20 mouse cellular contexts compared by ENCODE assay signal in the genomic region with DNA sequence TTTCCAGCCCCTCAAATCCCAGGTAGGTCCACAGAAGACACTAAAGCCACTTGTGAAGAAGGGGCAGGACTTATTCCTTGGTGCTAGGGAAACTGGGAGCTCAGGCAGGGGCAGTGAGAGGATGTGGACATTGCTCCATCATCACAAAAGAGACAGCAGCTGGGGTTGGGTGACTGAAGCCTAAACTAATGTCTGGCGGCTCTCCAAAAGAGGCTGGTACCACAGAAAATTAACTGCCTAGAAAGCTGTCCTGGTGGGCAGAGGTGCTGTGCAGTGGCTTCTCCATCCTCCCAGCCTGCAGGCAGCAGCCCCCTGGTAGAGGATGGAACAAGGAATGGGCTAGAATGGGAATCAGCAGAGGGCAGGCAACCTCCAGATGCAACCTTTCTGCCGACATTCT. TPM values are rescaled to one million over a fixed set of nuclear protein-coding genes. Genes with fewer than 3 reads are reported as not detected.
A peak's percentile ranks its signal among the peaks of the same experiment; 100 is the strongest.
DNase-seq lines count a peak whose midpoint lies in the region; ATAC-seq and TF ChIP-seq lines count a peak whose summit lies in the region.
"Had no signal": no experiment of that assay in that cellular context is flagged by ENCODE, and none has a peak within 500 bp of the region (broad histone marks: within the 10 kb centered on the region; RNA-seq: fewer than 3 reads in every experiment).

No protein-coding gene starts in this region.

- no peak for ATAC-seq in hindbrain, embryonic 12.5 days (ENCODE audit: low FRiP score)
- no peak for ATAC-seq in hindbrain, embryonic 14.5 days (ENCODE audit: low FRiP score)
- no peak for ATAC-seq in lung, embryonic 14.5 days (ENCODE audit: insufficient read depth)
- no peak for ATAC-seq in lung, postnatal 0 days
- no peak for ATAC-seq in neural tube, embryonic 13.5 days (ENCODE audit: low read depth)
- ATAC-seq in neural tube, embryonic 15.5 days (ENCODE audit: low FRiP score): no peak
- ATAC-seq: forebrain, postnatal 0 days; intestine, embryonic 15.5 days had no signal

- H3K27me3 ChIP-seq in hindbrain, embryonic 12.5 days: peaks cover 22% of the 10 kb centered on the region; the same call in 1 of the 2 replicates
- no peaks in the 10 kb centered on the region for H3K27me3 ChIP-seq in hindbrain, embryonic 14.5 days (ENCODE audit: control insufficient read depth, insufficient read depth, low read length)
- H3K27me3 ChIP-seq in lung, embryonic 14.5 days (ENCODE audit: insufficient read depth, low read length): peaks cover 15% of the 10 kb centered on the region
- no peaks in the 10 kb centered on the region for H3K27me3 ChIP-seq in lung, postnatal 0 days (replicated peaks; ENCODE audit: insufficient read depth, low read length)
- H3K27me3 ChIP-seq in neural tube, embryonic 13.5 days: peaks cover 44% of the 10 kb centered on the region
- no peaks in the 10 kb centered on the region for H3K27me3 ChIP-seq in neural tube, embryonic 15.5 days (replicated peaks)

- H3K9ac ChIP-seq in hindbrain, embryonic 12.5 days: no peak overlapping the region
- H3K9ac ChIP-seq in hindbrain, embryonic 14.5 days: no peak overlapping the region
- no peak overlapping the region for H3K9ac ChIP-seq in lung, embryonic 14.5 days
- H3K9ac ChIP-seq in lung, postnatal 0 days (replicated peaks; ENCODE audit: low read depth): no peak overlapping the region
- H3K9ac ChIP-seq in neural tube, embryonic 13.5 days: no peak overlapping the region
- H3K9ac ChIP-seq in neural tube, embryonic 15.5 days (replicated peaks): no peak overlapping the region
- H3K9ac ChIP-seq: embryonic facial prominence, embryonic 12.5 days; forebrain, postnatal 0 days; intestine, embryonic 15.5 days had no signal

- no peak overlapping the region for H3K4me3 ChIP-seq in hindbrain, embryonic 12.5 days
- no peak overlapping the region for H3K4me3 ChIP-seq in hindbrain, embryonic 14.5 days (replicated peaks; ENCODE audit: low read length)
- H3K4me3 ChIP-seq in lung, embryonic 14.5 days (ENCODE audit: low read depth, low read length): no peak overlapping the region
- no peak overlapping the region for H3K4me3 ChIP-seq in lung, postnatal 0 days (ENCODE audit: low read depth, low read length)
- H3K4me3 ChIP-seq in neural tube, embryonic 13.5 days: no peak overlapping the region
- H3K4me3 ChIP-seq in neural tube, embryonic 15.5 days (replicated peaks): no peak overlapping the region
- H3K4me3 ChIP-seq: embryonic facial prominence, embryonic 12.5 days; gastrocnemius, adult 2 months; heart, embryonic 10.5 days; intestine, embryonic 15.5 days had no signal

- no peaks in the 10 kb centered on the region for H3K9me3 ChIP-seq in hindbrain, embryonic 12.5 days (replicated peaks)
- H3K9me3 ChIP-seq in hindbrain, embryonic 14.5 days (ENCODE audit: control insufficient read depth, low read length): no peaks in the 10 kb centered on the region
- no peaks in the 10 kb centered on the region for H3K9me3 ChIP-seq in lung, embryonic 14.5 days (ENCODE audit: low read depth, low read length)
- no peaks in the 10 kb centered on the region for H3K9me3 ChIP-seq in lung, postnatal 0 days (ENCODE audit: low read length)
- H3K9me3 ChIP-seq in neural tube, embryonic 13.5 days: no peaks in the 10 kb centered on the region
- H3K9me3 ChIP-seq in neural tube, embryonic 15.5 days (replicated peaks): no peaks in the 10 kb centered on the region
- H3K9me3 ChIP-seq: embryonic facial prominence, embryonic 12.5 days; heart, embryonic 10.5 days; intestine, embryonic 15.5 days had no signal

- 74% methylated on average over 2 of the region's 2 CpGs for WGBS in hindbrain, embryonic 12.5 days
- WGBS in hindbrain, embryonic 14.5 days: 67% methylated on average over 2 of the region's 2 CpGs
- 76% methylated on average over 2 of the region's 2 CpGs for whole genome bisulfite sequencing in lung, embryonic 14.5 days
- 72% methylated on average over 2 of the region's 2 CpGs for WGBS in lung, postnatal 0 days
- WGBS in neural tube, embryonic 13.5 days: 75% methylated on average over 2 of the region's 2 CpGs
- WGBS in neural tube, embryonic 15.5 days: 65% methylated on average over 2 of the region's 2 CpGs

- H3K4me2 ChIP-seq in hindbrain, embryonic 12.5 days (replicated peaks): no peak overlapping the region
- no peak overlapping the region for H3K4me2 ChIP-seq in hindbrain, embryonic 14.5 days (replicated peaks)
- no peak overlapping the region for H3K4me2 ChIP-seq in lung, embryonic 14.5 days
- no peak overlapping the region for H3K4me2 ChIP-seq in lung, postnatal 0 days (replicated peaks; ENCODE audit: low read depth, low read length)
- H3K4me2 ChIP-seq in neural tube, embryonic 13.5 days: no peak overlapping the region
- no peak overlapping the region for H3K4me2 ChIP-seq in neural tube, embryonic 15.5 days
- H3K4me2 ChIP-seq: embryonic facial prominence, embryonic 12.5 days; intestine, embryonic 15.5 days had no signal

- no peak for TF ChIP-seq CTCF in lung, embryonic 14.5 days (IDR thresholded peaks at IDR 0.05; ENCODE audit: low read depth)
- TF ChIP-seq CTCF in lung, postnatal 0 days (IDR thresholded peaks at IDR 0.05): no peak

- H3K4me1 ChIP-seq in hindbrain, embryonic 12.5 days: peaks cover 19% of the 10 kb centered on the region
- H3K4me1 ChIP-seq in hindbrain, embryonic 14.5 days (replicated peaks; ENCODE audit: control insufficient read depth, insufficient read depth, low read length): peaks cover 13% of the 10 kb centered on the region
- no peaks in the 10 kb centered on the region for H3K4me1 ChIP-seq in lung, embryonic 14.5 days (ENCODE audit: insufficient read depth)
- H3K4me1 ChIP-seq in lung, postnatal 0 days (ENCODE audit: insufficient read depth, low read depth, low read length): no peaks in the 10 kb centered on the region
- H3K4me1 ChIP-seq in neural tube, embryonic 13.5 days (replicated peaks): peaks cover 34% of the 10 kb centered on the region
- H3K4me1 ChIP-seq in neural tube, embryonic 15.5 days: peaks cover 15% of the 10 kb centered on the region
- H3K4me1 ChIP-seq: intestine, embryonic 15.5 days had no signal

- TF ChIP-seq EP300 in lung, postnatal 0 days (IDR thresholded peaks at IDR 0.05): no peak

- DNase-seq in hindbrain, embryonic 14.5 days (ENCODE audit: low spot score): no peak
- DNase-seq in lung, embryonic 14.5 days: peak; percentile 11
- DNase-seq in lung, postnatal 0 days (ENCODE audit: low spot score): no peak
- DNase-seq: adrenal gland, adult 2 months; adrenal gland, postnatal 25 days; cerebellum, adult 8-10 months; cerebellum, postnatal 25 days; forebrain, postnatal 0 days; gastrocnemius, adult 2 months; gastrocnemius, postnatal 25 days; heart, postnatal 10 days; heart, postnatal 4 days had no signal

- no peaks in the 10 kb centered on the region for H3K36me3 ChIP-seq in hindbrain, embryonic 12.5 days
- no peaks in the 10 kb centered on the region for H3K36me3 ChIP-seq in hindbrain, embryonic 14.5 days (replicated peaks; ENCODE audit: control insufficient read depth, insufficient read depth)
- no peaks in the 10 kb centered on the region for H3K36me3 ChIP-seq in lung, embryonic 14.5 days (ENCODE audit: insufficient read depth)
- H3K36me3 ChIP-seq in lung, postnatal 0 days (ENCODE audit: insufficient read depth, low read length): no peaks in the 10 kb centered on the region
- no peaks in the 10 kb centered on the region for H3K36me3 ChIP-seq in neural tube, embryonic 13.5 days
- H3K36me3 ChIP-seq in neural tube, embryonic 15.5 days: no peaks in the 10 kb centered on the region
- H3K36me3 ChIP-seq: embryonic facial prominence, embryonic 12.5 days; heart, embryonic 10.5 days; intestine, embryonic 15.5 days had no signal

- peak overlapping the region; percentile 17; the same call in 1 of the 2 replicates for H3K27ac ChIP-seq in hindbrain, embryonic 12.5 days
- H3K27ac ChIP-seq in hindbrain, embryonic 14.5 days: no peak overlapping the region
- H3K27ac ChIP-seq in lung, embryonic 14.5 days (ENCODE audit: low read depth): no peak overlapping the region
- no peak overlapping the region for H3K27ac ChIP-seq in lung, postnatal 0 days (ENCODE audit: low read length)
- 0 out of 2 replicates have a peak overlapping the region, but pooled peaks have one; percentile 13 for H3K27ac ChIP-seq in neural tube, embryonic 13.5 days (replicated peaks)
- H3K27ac ChIP-seq in neural tube, embryonic 15.5 days (replicated peaks): no peak overlapping the region
- H3K27ac ChIP-seq: embryonic facial prominence, embryonic 12.5 days; gastrocnemius, adult 2 months; heart, embryonic 10.5 days; intestine, embryonic 15.5 days had no signal

RNA-seq across cellular contexts. Expression of a gene that starts 41.5 kb away (rescaled TPM):
- 63.0 and 67.2 TPM in 2 replicates for polyA plus RNA-seq in hindbrain, embryonic 12.5 days (2016; fragmentation: Nextera tagmentation; extraction: Ambion mirVana)
- polyA plus RNA-seq in hindbrain, embryonic 14.5 days (2014; fragmentation: Nextera tagmentation; extraction: Ambion mirVana): 20.4 and 23.1 TPM in 2 replicates
- polyA plus RNA-seq in lung, embryonic 14.5 days (2014; fragmentation: Nextera tagmentation; extraction: Ambion mirVana): not detected in 2 replicates
- not detected in 2 replicates for polyA plus RNA-seq in lung, postnatal 0 days (2015; fragmentation: Nextera tagmentation; extraction: Ambion mirVana)
- polyA plus RNA-seq in neural tube, embryonic 13.5 days (2015; fragmentation: Nextera tagmentation; extraction: Ambion mirVana): 42.0 and 46.0 TPM in 2 replicates
- polyA plus RNA-seq in neural tube, embryonic 15.5 days (2015; fragmentation: Nextera tagmentation; extraction: Ambion mirVana): 18.7 and 22.4 TPM in 2 replicates
- polyA plus RNA-seq: adrenal gland, adult 2 months; cortical plate, adult 2 months; heart, embryonic 14.5 days; intestine, embryonic 15.5 days had no signal

Comparison
In these comparisons a context has a peak if more than half of its experiments do, and no peak if none do; other contexts are left out.
1. H3K27ac ChIP-seq: peak in hindbrain, embryonic 12.5 days (single experiment) and neural tube, embryonic 13.5 days (single experiment); none in hindbrain, embryonic 14.5 days (single experiment), lung, embryonic 14.5 days (single experiment), lung, postnatal 0 days (single experiment) and neural tube, embryonic 15.5 days (single experiment).
2. RNA of a gene that starts 41.5 kb away (polyA plus RNA-seq): 63.0 to 67.2 TPM in hindbrain, embryonic 12.5 days, 42.0 to 46.0 TPM in neural tube, embryonic 13.5 days, 20.4 to 23.1 TPM in hindbrain, embryonic 14.5 days and 18.7 to 22.4 TPM in neural tube, embryonic 15.5 days; not detected in lung, postnatal 0 days and not detected in lung, embryonic 14.5 days; every median in the first group is over 10 times any median in the second.